Mouse (Mus musculus) embryo, embryonic 10.5 days (tissue): ENCODE results near the gene Gm14288.
"Not testable (repeated sequence)": the region's sequence is repeated elsewhere in the genome, so short reads cannot be mapped to it uniquely, and the experiment has no call there.

Experiments
- DNase-seq: peaks from one replicate; pipeline ENCODE4 v3.0.0-alpha.2; 2015; ENCODE audit warnings: low spot score

Gm14288 gene

DNA sequence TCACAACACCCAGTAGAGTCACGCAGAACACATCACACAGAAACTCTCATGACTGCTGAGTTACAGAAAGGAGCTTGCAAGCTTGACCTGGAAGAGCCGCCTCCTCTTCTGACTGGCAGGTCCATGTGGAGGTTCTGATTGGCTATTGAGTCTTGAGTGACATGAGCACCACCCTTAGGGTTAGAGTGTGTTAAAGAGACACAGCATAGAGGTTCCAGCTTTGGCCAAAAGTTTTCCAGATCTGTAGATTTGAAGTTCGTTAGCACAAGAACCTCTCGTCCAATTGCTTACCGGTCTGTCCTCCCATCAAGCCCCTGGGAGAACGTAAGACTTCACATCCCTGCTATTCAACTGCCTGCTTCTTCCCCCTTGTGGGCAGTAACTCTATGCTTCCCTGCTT lies at the start of gene Gm14288:
TSS of gene Gm14288 (minus strand) at position 101 of the 400 bp plus-strand sequence.
- DNase-seq, result not testable (repeated sequence)

DNA sequence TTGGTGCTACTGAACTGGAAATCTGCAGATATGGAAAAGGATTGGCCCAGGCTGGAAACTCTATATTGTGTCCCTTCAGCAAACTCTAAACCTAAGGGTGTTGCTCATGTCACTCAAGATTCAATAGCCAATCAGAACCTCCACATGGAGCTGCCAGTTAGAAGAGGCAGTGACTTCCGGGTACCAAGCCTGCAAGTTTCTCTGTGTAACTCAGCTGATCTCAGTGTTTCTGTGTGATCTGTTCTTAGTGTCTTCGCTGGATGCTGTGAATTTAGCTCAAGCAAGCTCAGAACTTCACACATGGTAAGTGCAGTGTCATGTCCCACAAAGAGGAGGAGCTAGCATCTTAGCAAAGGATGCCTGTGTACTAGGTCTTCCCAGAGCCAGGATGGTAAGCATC lies 59.7 kb downstream of the Gm14288 start, which contains the start of gene Gm2007:
TSS of gene Gm2007 (plus strand) at position 301 of the 400 bp plus-strand sequence.
- DNase-seq, result not testable (repeated sequence)
